Mouse (Mus musculus) liver, embryonic 13.5 days (tissue): ENCODE results near the gene Thrb. TPM values are rescaled to one million over a fixed set of nuclear protein-coding genes. Genes with fewer than 3 reads are reported as not detected.

Source experiments
- ATAC-seq: fragments of 200-750 bp; cut with Nextera tagmentation; 2 replicates; pipeline ENCODE4 v1.8.0; 2017; ENCODE audit warnings: low read depth, mild to moderate bottlenecking, moderate number of reproducible peaks, moderate library complexity
- DNase-seq: peaks from one replicate; pipeline ENCODE4 v3.0.0; 2022
- H3K27ac ChIP-seq: fragments of 300-500 bp; sonication (generic); 2 replicates; pipeline ENCODE4 v1.5.1; 2015; ENCODE audit warnings: moderate library complexity, mild to moderate bottlenecking, inconsistent platforms
- H3K27me3 ChIP-seq: fragments of 300-500 bp; sonication (generic); 2 replicates; pipeline ENCODE4 v1.6.1; 2015; ENCODE audit warnings: mild to moderate bottlenecking, inconsistent platforms
- H3K36me3 ChIP-seq: fragments of 300-500 bp; sonication (generic); 2 replicates; pipeline ENCODE4 v1.6.1; 2015; ENCODE audit warnings: mild to moderate bottlenecking, inconsistent platforms
- H3K4me1 ChIP-seq: fragments of 300-500 bp; sonication (generic); replicated peaks from 2 replicates; pipeline ENCODE4 v1.6.1; 2015; ENCODE audit warnings: inconsistent platforms
- H3K4me2 ChIP-seq: fragments of 300-500 bp; sonication (generic); 2 replicates; pipeline ENCODE4 v1.6.1; 2015; ENCODE audit warnings: inconsistent platforms, mild to moderate bottlenecking, moderate library complexity
- H3K4me3 ChIP-seq: fragments of 300-500 bp; sonication (generic); replicated peaks from 2 replicates; pipeline ENCODE4 v1.5.1; 2015; ENCODE audit warnings: mild to moderate bottlenecking, inconsistent platforms
- H3K9ac ChIP-seq: fragments of 300-500 bp; sonication (generic); 2 replicates; pipeline ENCODE4 v1.6.1; 2015; ENCODE audit warnings: mild to moderate bottlenecking, inconsistent platforms
- H3K9me3 ChIP-seq: fragments of 300-500 bp; sonication (generic); replicated peaks from 2 replicates; pipeline ENCODE4 v1.6.1; 2016; ENCODE audit warnings: inconsistent platforms
- WGBS: fragments of 180-500 bp; shearing (Covaris S2); methylation state at CpG from one replicate; pipeline ENCODE4 v1.1.7; 2015; ENCODE audit not compliant: insufficient replicate concordance; 5-methylcytosine and 5-hydroxymethylcytosine counted together
- polyA plus RNA-seq: library from polyadenylated mRNA; unstranded; fragments of >200 nt; fragmentation: Nextera tagmentation; extraction: Ambion mirVana; gene quantifications from 2 replicates; pipeline ENCODE4 v1.2.1, GENCODE M21; 2015

Thrb gene
- polyA plus RNA-seq, 1 experiment from 2014 or later = 1.3 TPM

DNA sequence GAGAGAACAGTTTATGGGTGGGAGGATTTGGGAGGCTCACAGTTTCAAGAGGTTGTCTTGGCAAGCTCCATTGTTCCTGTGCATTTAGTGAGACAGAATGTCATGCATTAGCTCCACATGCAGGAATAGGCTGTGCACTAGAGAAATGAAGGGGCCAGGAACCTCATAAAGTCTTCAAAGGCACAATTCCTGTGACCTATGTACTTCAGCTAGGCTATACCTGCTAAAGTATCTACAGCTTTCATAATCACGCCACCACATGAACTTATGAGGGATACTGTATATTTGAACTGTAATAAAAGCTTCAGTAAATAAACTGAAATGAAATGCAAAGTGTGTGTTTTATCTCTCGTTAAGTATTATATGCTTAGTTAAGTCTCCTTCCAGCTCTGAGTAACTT, 59.4 kb downstream of the Thrb start:
- ATAC-seq (no peak), DNase-seq (no peak)
- Histone ChIP-seq H3K27me3 (no peaks in the 10 kb centered on the region), H3K4me3 (no peak overlapping the region), H3K27ac (no peak overlapping the region), H3K36me3 (no peaks in the 10 kb centered on the region), H3K4me2 (no peak overlapping the region), H3K4me1 (no peaks in the 10 kb centered on the region), H3K9ac (no peak overlapping the region), H3K9me3 (no peaks in the 10 kb centered on the region)
- 63% methylated on average over 2 of the region's 2 CpGs for WGBS

GRCm38 (mm10) chr14:17722824-17723445, 62.9 kb downstream of the Thrb start:
- H3K9ac ChIP-seq = no peak overlapping the region
- H3K4me1 ChIP-seq = no peaks in the 10 kb centered on the region
- H3K4me2 ChIP-seq = no peak overlapping the region
- no peaks in the 10 kb centered on the region for H3K9me3 ChIP-seq
- ATAC-seq (no peak), DNase-seq (no peak)
- H3K4me3 ChIP-seq = no peak overlapping the region
- no peaks in the 10 kb centered on the region for H3K27me3 ChIP-seq
- no peak overlapping the region for H3K27ac ChIP-seq
- no peaks in the 10 kb centered on the region for H3K36me3 ChIP-seq
- 34% methylated on average over 1 of the region's 1 CpGs for WGBS

- 54% methylated on average over 3 of the region's 3 CpGs for WGBS
- ATAC-seq = no peak
- no peak for DNase-seq
Observed at GRCm38 (mm10) chr14:17724577-17724976, 64.5 kb downstream of the Thrb start.

GRCm38 (mm10) chr14:17726906-17727305, 66.8 kb downstream of the Thrb start:
- ATAC-seq = no peak
- Histone ChIP-seq H3K9me3 (no peaks in the 10 kb centered on the region), H3K4me1 (no peaks in the 10 kb centered on the region), H3K27ac (no peak overlapping the region), H3K27me3 (no peaks in the 10 kb centered on the region), H3K36me3 (no peaks in the 10 kb centered on the region), H3K4me3 (no peak overlapping the region), H3K9ac (no peak overlapping the region), H3K4me2 (no peak overlapping the region)
- WGBS = 57% methylated on average over 1 of the region's 1 CpGs
- DNase-seq = no peak

More at GRCm38 (mm10) chr14:17724577-17724976, 64.5 kb downstream of the Thrb start:
- no peaks in the 10 kb centered on the region for H3K4me1 ChIP-seq
- no peaks in the 10 kb centered on the region for H3K9me3 ChIP-seq
- H3K4me2 ChIP-seq = no peak overlapping the region
- no peaks in the 10 kb centered on the region for H3K27me3 ChIP-seq
- H3K4me3 ChIP-seq = no peak overlapping the region
- no peak overlapping the region for H3K9ac ChIP-seq
- no peak overlapping the region for H3K27ac ChIP-seq
- no peaks in the 10 kb centered on the region for H3K36me3 ChIP-seq

GRCm38 (mm10) chr14:17727878-17728277, 67.8 kb downstream of the Thrb start:
- WGBS = 57% methylated on average over 4 of the region's 4 CpGs
- H3K9ac ChIP-seq = no peak overlapping the region
- H3K4me1 ChIP-seq = no peaks in the 10 kb centered on the region
- H3K4me2 ChIP-seq = no peak overlapping the region
- no peak overlapping the region for H3K4me3 ChIP-seq
- DNase-seq (no peak), ATAC-seq (no peak)
- H3K27ac ChIP-seq = no peak overlapping the region
- no peaks in the 10 kb centered on the region for H3K36me3 ChIP-seq
- H3K9me3 ChIP-seq = no peaks in the 10 kb centered on the region
- H3K27me3 ChIP-seq = no peaks in the 10 kb centered on the region

DNA sequence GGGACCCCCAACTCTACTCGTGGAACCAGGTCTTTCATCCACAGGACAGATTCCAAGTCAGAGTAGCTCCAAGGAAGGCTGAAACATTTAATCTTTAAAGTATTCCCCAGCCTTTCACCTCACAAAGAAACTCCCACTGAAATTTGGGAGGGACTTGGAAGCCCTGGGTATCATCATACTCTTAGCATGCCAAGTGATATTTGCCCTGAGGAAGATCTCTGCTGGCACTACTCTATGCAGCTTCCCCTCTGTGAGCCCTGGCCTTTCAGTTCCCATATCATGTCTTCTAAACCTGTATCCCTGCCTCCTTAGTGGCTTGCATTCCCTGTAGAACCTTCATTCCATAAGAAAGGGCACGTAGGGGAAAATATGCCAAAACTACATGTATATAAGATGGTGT, 68.8 kb downstream of the Thrb start:
- DNase-seq (no peak), ATAC-seq (no peak)

DNA sequence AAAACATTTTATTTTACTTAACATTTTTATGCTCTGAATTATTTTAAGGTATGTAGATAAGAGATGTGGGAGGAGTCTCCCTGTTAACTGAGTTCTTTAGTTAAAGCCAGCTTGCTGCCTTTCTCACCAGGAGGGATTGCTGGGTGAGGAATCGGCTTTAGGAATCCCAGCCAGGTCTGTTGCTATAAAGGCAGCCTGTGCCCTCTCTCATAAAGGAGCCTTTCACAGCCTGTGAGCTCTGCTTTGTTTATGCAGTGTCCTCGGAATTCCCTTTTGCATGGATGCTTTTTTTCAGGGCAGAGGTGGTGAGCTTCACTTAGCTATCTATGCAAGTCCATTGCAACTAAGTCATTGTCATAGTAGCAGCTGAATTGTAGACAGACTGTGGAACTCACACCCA, 71.0 kb downstream of the Thrb start:
- H3K9me3 ChIP-seq = no peaks in the 10 kb centered on the region
- 37% methylated on average over 2 of the region's 2 CpGs for WGBS
- no peak for ATAC-seq

More for the DNA sequence above, 68.8 kb downstream of the Thrb start:
- Histone ChIP-seq H3K9me3 (no peaks in the 10 kb centered on the region), H3K4me2 (no peak overlapping the region), H3K27me3 (no peaks in the 10 kb centered on the region), H3K4me1 (no peaks in the 10 kb centered on the region), H3K27ac (no peak overlapping the region), H3K36me3 (no peaks in the 10 kb centered on the region), H3K9ac (no peak overlapping the region), H3K4me3 (no peak overlapping the region)
- WGBS = 57% methylated on average over 2 of the region's 2 CpGs

GRCm38 (mm10) chr14:17733077-17733778, 73.2 kb downstream of the Thrb start:
- Histone ChIP-seq H3K27ac (no peak overlapping the region), H3K9ac (no peak overlapping the region), H3K4me2 (no peak overlapping the region), H3K4me3 (no peak overlapping the region), H3K36me3 (no peaks in the 10 kb centered on the region), H3K9me3 (no peaks in the 10 kb centered on the region), H3K27me3 (no peaks in the 10 kb centered on the region), H3K4me1 (no peaks in the 10 kb centered on the region)
- 61% methylated on average over 2 of the region's 2 CpGs for WGBS
- DNase-seq (no peak), ATAC-seq (no peak)

More for the DNA sequence above, 71.0 kb downstream of the Thrb start:
- Histone ChIP-seq H3K9ac (no peak overlapping the region), H3K27me3 (no peaks in the 10 kb centered on the region), H3K4me3 (no peak overlapping the region), H3K4me1 (no peaks in the 10 kb centered on the region), H3K36me3 (no peaks in the 10 kb centered on the region), H3K27ac (no peak overlapping the region), H3K4me2 (no peak overlapping the region)
- no peak for DNase-seq

GRCm38 (mm10) chr14:17733779-17734137, 73.7 kb downstream of the Thrb start:
- no peak for ATAC-seq
- Histone ChIP-seq H3K27ac (no peak overlapping the region), H3K36me3 (no peaks in the 10 kb centered on the region), H3K27me3 (no peaks in the 10 kb centered on the region), H3K9ac (no peak overlapping the region), H3K4me1 (no peaks in the 10 kb centered on the region), H3K4me2 (no peak overlapping the region), H3K4me3 (no peak overlapping the region), H3K9me3 (no peaks in the 10 kb centered on the region)
- WGBS = 55% methylated on average over 2 of the region's 2 CpGs
- DNase-seq = no peak

DNA sequence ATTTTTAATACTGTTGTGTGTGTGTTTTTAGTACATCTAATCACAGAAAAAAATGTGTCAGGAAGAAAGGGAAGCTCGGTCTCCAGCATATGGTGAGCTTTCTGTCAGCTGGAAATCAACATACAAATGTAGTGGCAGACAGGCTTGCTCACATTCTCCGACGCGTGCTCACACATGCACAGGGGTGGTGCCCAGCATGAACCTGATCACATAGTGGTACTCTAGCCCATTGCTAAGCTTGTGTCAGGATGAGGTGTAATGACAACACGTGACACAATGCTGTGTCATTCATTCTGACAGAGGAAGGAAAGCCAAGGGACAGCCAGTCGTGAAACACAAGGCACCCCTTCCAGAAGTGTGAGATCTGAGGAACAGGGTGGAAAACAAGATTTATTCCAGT, 75.4 kb downstream of the Thrb start:
- no peak for ATAC-seq
- Histone ChIP-seq H3K9me3 (no peaks in the 10 kb centered on the region), H3K27ac (no peak overlapping the region), H3K9ac (no peak overlapping the region), H3K4me2 (no peak overlapping the region), H3K4me1 (no peaks in the 10 kb centered on the region), H3K4me3 (no peak overlapping the region), H3K27me3 (no peaks in the 10 kb centered on the region), H3K36me3 (no peaks in the 10 kb centered on the region)
- 66% methylated on average over 6 of the region's 6 CpGs for WGBS
- no peak for DNase-seq

DNA sequence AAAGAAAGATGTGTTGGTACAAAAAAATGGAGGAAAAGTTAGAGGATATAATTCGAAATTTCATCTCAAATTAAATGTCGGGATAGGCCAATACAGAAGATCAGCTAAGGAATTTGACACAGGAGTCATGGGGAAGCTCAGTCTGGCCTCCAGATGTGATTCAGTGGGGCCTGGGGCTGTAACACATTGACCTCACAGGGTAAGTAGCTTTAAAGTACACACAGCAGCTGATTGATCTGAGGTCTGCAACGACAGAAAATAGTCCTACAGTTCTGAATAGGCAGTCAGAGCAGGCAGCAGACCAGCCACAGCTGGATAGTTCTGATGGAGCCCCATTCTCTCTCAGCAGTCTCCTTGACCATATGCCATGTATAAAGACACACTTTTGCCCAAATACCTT, 80.8 kb downstream of the Thrb start:
- Histone ChIP-seq H3K4me2 (no peak overlapping the region), H3K4me1 (no peaks in the 10 kb centered on the region), H3K36me3 (no peaks in the 10 kb centered on the region), H3K27me3 (no peaks in the 10 kb centered on the region), H3K27ac (no peak overlapping the region), H3K9ac (no peak overlapping the region), H3K4me3 (no peak overlapping the region), H3K9me3 (no peaks in the 10 kb centered on the region)
- ATAC-seq = no peak
- WGBS = 25% methylated on average over 3 of the region's 3 CpGs
- no peak for DNase-seq

GRCm38 (mm10) chr14:17742264-17742663, 82.2 kb downstream of the Thrb start:
- DNase-seq (no peak), ATAC-seq (no peak)
- no peak overlapping the region for H3K4me2 ChIP-seq
- no peaks in the 10 kb centered on the region for H3K4me1 ChIP-seq
- no peaks in the 10 kb centered on the region for H3K9me3 ChIP-seq
- H3K27me3 ChIP-seq = no peaks in the 10 kb centered on the region
- no peak overlapping the region for H3K4me3 ChIP-seq
- H3K36me3 ChIP-seq = no peaks in the 10 kb centered on the region
- 44% methylated on average over 2 of the region's 2 CpGs for WGBS
- no peak overlapping the region for H3K27ac ChIP-seq
- H3K9ac ChIP-seq = no peak overlapping the region
